ENCODE assay signal across 8 mouse cellular contexts in the genomic region with DNA sequence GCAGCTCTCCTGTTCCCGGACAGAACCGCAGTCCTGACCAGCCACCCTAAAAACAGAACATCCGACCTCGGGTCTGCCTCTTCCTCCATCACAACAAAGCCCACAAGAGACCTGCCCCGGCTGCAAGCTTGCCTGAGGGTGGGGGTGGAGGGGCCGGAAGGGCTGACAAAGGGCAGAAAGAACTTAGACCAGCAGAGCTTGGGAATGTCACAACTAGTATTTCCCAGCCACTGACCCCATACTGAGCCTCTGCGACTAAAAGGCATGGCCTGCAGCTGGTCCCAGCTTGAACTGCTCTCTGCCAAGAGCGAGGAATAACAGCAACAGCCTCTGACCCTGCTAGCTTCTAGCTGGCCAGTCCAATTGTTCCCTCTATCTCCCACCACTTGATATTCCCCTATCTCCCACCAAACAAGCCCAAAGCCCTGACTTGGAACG. TPM values are rescaled to one million over a fixed set of nuclear protein-coding genes. Genes with fewer than 3 reads are reported as not detected.
A peak's percentile ranks its signal among the peaks of the same experiment; 100 is the strongest.
DNase-seq lines count a peak whose midpoint lies in the region; ATAC-seq and TF ChIP-seq lines count a peak whose summit lies in the region.

No protein-coding gene starts in this region.

- DNase-seq in lung, postnatal 25 days (ENCODE audit: low spot score) = no peak
- peak; percentile 42 to 69 for DNase-seq in heart, postnatal 14 days
- DNase-seq in limb, embryonic 10.5 days (ENCODE audit: low spot score) = no peak
- DNase-seq in thymus, adult 2 months = no peak
- no peak for DNase-seq in cerebellum, adult 8-10 months

- peaks cover 14% of the 10 kb centered on the region; the same call in 1 of the 2 replicates for H3K36me3 ChIP-seq in lung, embryonic 15.5 days
- H3K36me3 ChIP-seq in limb, embryonic 10.5 days = peaks cover 45% of the 10 kb centered on the region
- H3K36me3 ChIP-seq in neural tube, embryonic 15.5 days = no peaks in the 10 kb centered on the region
- no peaks in the 10 kb centered on the region for H3K36me3 ChIP-seq in thymus, adult 2 months (ENCODE audit: control insufficient read depth, insufficient read depth, low read length)

- peak; percentile 67 for ATAC-seq in lung, embryonic 15.5 days (ENCODE audit: borderline replicate concordance, extremely low read depth, low FRiP score, low TSS enrichment)
- ATAC-seq in neural tube, embryonic 15.5 days (ENCODE audit: low FRiP score) = 0 out of 2 replicates have a peak, but pooled peaks have one; percentile 19
- ATAC-seq in megakaryocyte, adult 5-6 weeks (ENCODE audit: poor library complexity, severe bottlenecking) = no peak

- 30% methylated on average over 9 of the region's 9 CpGs for WGBS in lung, embryonic 15.5 days
- WGBS in limb, embryonic 10.5 days = 29% methylated on average over 9 of the region's 9 CpGs
- 11% methylated on average over 9 of the region's 9 CpGs for WGBS in neural tube, embryonic 15.5 days
- WGBS in thymus, adult 2 months = 27% methylated on average over 9 of the region's 9 CpGs

- no peak for TF ChIP-seq POLR2A in thymus, adult 2 months (IDR thresholded peaks at IDR 0.05; ENCODE audit: control insufficient read depth, extremely low read depth, insufficient read depth, low read length, poor library complexity)

- H3K27me3 ChIP-seq in lung, embryonic 15.5 days = no peaks in the 10 kb centered on the region
- no peaks in the 10 kb centered on the region for H3K27me3 ChIP-seq in limb, embryonic 10.5 days (ENCODE audit: low read depth, poor library complexity, severe bottlenecking)
- H3K27me3 ChIP-seq in neural tube, embryonic 15.5 days (replicated peaks) = no peaks in the 10 kb centered on the region
- no peaks in the 10 kb centered on the region for H3K27me3 ChIP-seq in thymus, adult 2 months (ENCODE audit: control insufficient read depth, insufficient read depth, low read length)

- no peak overlapping the region for H3K9ac ChIP-seq in lung, embryonic 15.5 days
- H3K9ac ChIP-seq in neural tube, embryonic 15.5 days (replicated peaks) = no peak overlapping the region

- 0 out of 2 replicates have a peak overlapping the region, but pooled peaks have one; percentile 32 for H3K27ac ChIP-seq in lung, embryonic 15.5 days
- peak overlapping the region; percentile 39 for H3K27ac ChIP-seq in limb, embryonic 10.5 days
- H3K27ac ChIP-seq in neural tube, embryonic 15.5 days (replicated peaks) = peak overlapping the region; percentile 11; the same call in 1 of the 2 replicates
- H3K27ac ChIP-seq in thymus, adult 2 months (ENCODE audit: control insufficient read depth, insufficient read depth, low read length) = no peak overlapping the region

- intact Hi-C loops in heart, postnatal 14 days (cut with DNase I) = loop anchor here (5.0 kb wide), 1 partner anchor 33 kb away; no protein-coding TSS in a partner anchor

- peaks cover 21% of the 10 kb centered on the region; the same call in 1 of the 2 replicates for H3K4me1 ChIP-seq in lung, embryonic 15.5 days
- peaks cover 16% of the 10 kb centered on the region for H3K4me1 ChIP-seq in limb, embryonic 10.5 days
- H3K4me1 ChIP-seq in neural tube, embryonic 15.5 days = peaks cover 16% of the 10 kb centered on the region
- peaks cover 3% of the 10 kb centered on the region; the same call in 1 of the 2 replicates for H3K4me1 ChIP-seq in thymus, adult 2 months (replicated peaks; ENCODE audit: control insufficient read depth, insufficient read depth, low read length)

- H3K4me3 ChIP-seq in lung, embryonic 15.5 days = no peak overlapping the region
- no peak overlapping the region for H3K4me3 ChIP-seq in limb, embryonic 10.5 days
- H3K4me3 ChIP-seq in neural tube, embryonic 15.5 days (replicated peaks) = no peak overlapping the region
- H3K4me3 ChIP-seq in thymus, adult 2 months (ENCODE audit: control insufficient read depth, insufficient read depth, low read length) = no peak overlapping the region

- H3K9me3 ChIP-seq in lung, embryonic 15.5 days = no peaks in the 10 kb centered on the region
- no peaks in the 10 kb centered on the region for H3K9me3 ChIP-seq in limb, embryonic 10.5 days (replicated peaks)
- no peaks in the 10 kb centered on the region for H3K9me3 ChIP-seq in neural tube, embryonic 15.5 days (replicated peaks)

- H3K4me2 ChIP-seq in lung, embryonic 15.5 days = no peak overlapping the region
- H3K4me2 ChIP-seq in neural tube, embryonic 15.5 days = peak overlapping the region; percentile 13

- TF ChIP-seq CTCF in thymus, adult 2 months (IDR thresholded peaks at IDR 0.05; ENCODE audit: borderline replicate concordance, control insufficient read depth, extremely low read depth, insufficient read depth, low read length, poor library complexity) = no peak

RNA-seq across cellular contexts. Expression of gene Myo1b, which starts 36.5 kb away (rescaled TPM):
- 87.0 and 89.4 TPM in 2 replicates for polyA plus RNA-seq in lung, embryonic 15.5 days (2015; fragmentation: Nextera tagmentation; extraction: Ambion mirVana)
- 10 to 100 TPM; 43.4 to 46.4 TPM for total RNA-seq in heart, postnatal 14 days (2021)
- 103 and 115 TPM in 2 replicates for polyA plus RNA-seq in limb, embryonic 10.5 days (2016; fragmentation: Nextera tagmentation; extraction: Ambion mirVana)
- polyA plus RNA-seq in neural tube, embryonic 15.5 days (2015; fragmentation: Nextera tagmentation; extraction: Ambion mirVana) = 55.7 and 57.7 TPM in 2 replicates
- 2.2 and 3.3 TPM in 2 replicates for polyA plus RNA-seq in thymus, adult 2 months (2012; rRNA removed)
- 0.07 and 1.8 TPM in 2 replicates for total RNA-seq in megakaryocyte, adult 5-6 weeks (2015)
- total RNA-seq in megakaryocyte, adult 5-6 weeks (2017) = 1.2 and 1.8 TPM in 2 replicates

Comparison
In these comparisons a context has a peak if more than half of its experiments do, and no peak if none do; other contexts are left out.
1. DNase-seq: peak in heart, postnatal 14 days (2 of 2); none in lung, postnatal 25 days (single experiment), limb, embryonic 10.5 days (single experiment), thymus, adult 2 months (single experiment) and cerebellum, adult 8-10 months (single experiment).
2. RNA of gene Myo1b, which starts 36.5 kb away (polyA plus RNA-seq): 103 to 115 TPM in limb, embryonic 10.5 days, 87.0 to 89.4 TPM in lung, embryonic 15.5 days and 55.7 to 57.7 TPM in neural tube, embryonic 15.5 days; 2.2 to 3.3 TPM in thymus, adult 2 months; every median in the first group is over 10 times any median in the second.